Mouse (Mus musculus) layer of hippocampus, adult 18-20 months (tissue): Measurements from ENCODE around the gene Pigx. TPM values are rescaled to one million over a fixed set of nuclear protein-coding genes. Genes with fewer than 3 reads are reported as not detected.

Source experiments
- DNase-seq, 2 experiments: peaks; one replicate each; pipeline ENCODE4 v3.0.0; 2022; ENCODE audit warnings: low spot score in 2 of 2
- total RNA-seq, 2 experiments: library from RNA; stranded (reverse); gene quantifications; 2 replicates each; pipeline ENCODE4 v1.2.3; 2021

Pigx gene
- total RNA-seq, 2 experiments from 2014 or later, result 23.4 to 25.2 TPM

DNA sequence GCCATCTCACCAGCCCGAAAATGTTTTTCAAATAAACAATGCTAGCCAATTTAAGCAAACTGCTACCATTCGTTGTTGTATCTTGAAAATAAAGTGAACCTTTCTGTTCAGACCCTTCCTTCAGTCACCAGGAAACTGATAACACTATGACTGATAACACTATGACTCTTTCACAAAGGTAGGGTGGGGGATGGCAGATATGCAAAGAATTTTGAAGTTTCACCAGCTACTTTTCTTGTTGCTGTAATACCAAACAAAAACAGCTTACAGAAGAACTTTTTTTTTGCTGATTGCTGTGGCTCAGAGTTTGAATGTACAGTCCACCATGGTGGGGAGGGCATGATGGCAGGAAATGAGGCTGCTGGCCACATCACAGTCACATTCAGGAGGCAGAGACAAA, 37.3 kb downstream of the Pigx start:
- DNase-seq, result no peak

DNA sequence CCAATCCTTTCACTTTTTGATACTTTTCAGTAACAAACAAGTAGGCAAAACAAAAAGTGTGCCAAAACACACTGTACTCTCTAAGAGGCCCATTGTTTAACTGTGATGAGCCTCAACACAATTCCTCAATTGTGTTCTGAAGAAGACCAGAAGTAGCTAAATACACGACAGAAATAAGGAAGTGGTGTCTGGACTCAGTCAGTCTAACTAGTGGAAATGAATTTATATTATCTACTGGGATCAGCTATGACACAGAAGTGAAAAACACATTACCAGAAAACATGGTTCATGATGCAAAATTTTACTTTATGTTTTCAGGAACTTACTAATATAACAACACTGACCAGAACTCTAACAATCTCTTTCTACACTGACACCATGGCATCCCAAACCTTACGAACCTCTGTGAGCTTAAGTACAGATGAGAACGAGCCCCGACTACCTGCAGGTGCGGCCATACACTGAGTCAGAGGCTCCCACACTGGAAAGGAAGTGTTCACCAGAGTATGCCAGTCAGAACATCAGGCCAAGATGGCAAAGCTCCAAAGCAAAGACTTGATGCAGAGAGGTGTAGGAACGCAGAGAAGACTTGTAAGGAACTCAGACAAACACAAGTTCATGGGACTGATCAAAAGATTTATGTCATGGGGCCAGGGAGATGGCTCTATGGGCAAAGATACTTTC, 39.6 kb downstream of the Pigx start:
- DNase-seq, result no peak

DNA sequence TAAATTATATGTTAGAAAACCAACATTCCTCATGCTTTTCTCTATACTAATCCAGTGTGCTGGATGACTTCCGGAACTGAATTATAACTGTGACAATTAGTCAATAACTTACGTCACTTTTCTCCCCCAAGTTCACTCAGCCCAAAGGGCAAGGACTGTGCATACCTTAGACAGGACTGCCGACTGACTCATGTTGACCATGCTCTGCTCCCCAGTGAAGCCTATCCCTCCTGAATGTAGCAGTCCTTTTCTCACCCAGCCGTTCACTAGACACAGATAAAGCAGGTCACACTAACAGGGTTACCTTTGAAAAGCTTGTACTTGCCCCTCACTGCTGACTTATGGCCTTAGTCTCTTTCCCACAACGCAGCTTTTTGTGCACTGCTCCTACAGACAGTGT, 40.7 kb downstream of the Pigx start:
- no peak for DNase-seq

DNA sequence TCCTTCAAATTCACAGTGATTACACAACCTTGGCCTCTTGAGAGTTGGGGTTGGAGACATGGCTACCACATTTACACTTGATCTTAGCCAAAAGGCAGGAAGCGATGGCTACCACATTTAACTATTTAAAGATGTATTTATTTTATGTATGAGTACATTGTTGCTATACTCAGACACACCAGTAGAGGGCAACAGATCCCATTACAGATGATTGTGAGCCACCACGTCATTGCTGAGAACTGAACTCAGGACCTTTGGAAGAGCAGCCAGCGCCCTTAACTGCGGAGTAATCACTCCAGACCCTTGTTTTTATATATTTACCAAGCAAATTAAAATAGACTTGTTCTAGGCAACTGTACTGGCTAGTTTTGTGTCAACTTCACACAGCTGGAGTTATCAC, 57.2 kb downstream of the Pigx start:
- DNase-seq, result no peak

Other genes starting within 250 kb of the Pigx start
- under 1 TPM; 0.08 to 0.22 TPM for gene Meltf, start 220.9 kb downstream of the Pigx start, total RNA-seq
- 10 to 100 TPM; 19.4 to 23.3 TPM for gene Pigz, start 165.9 kb downstream of the Pigx start, total RNA-seq
- gene 0610012G03Rik, start 151.2 kb downstream of the Pigx start, total RNA-seq, result 10 to 100 TPM; 41.2 to 41.5 TPM
- 10 to 100 TPM; 51.4 to 53.4 TPM for gene Ncbp2, start 151.2 kb downstream of the Pigx start, total RNA-seq
- 10 to 100 TPM; 37.7 to 39.0 TPM for gene Senp5, start 96.5 kb downstream of the Pigx start, total RNA-seq
- gene Pak2, start 20.4 kb downstream of the Pigx start, total RNA-seq, result 10 to 100 TPM; 28.7 to 29.8 TPM
- gene Cep19, start 60 bp upstream of the Pigx start, total RNA-seq, result 10 to 100 TPM; 65.8 to 66.3 TPM
- 10 to 100 TPM; 10.1 to 12.4 TPM for gene Nrros, start 65.9 kb upstream of the Pigx start, total RNA-seq
- not detected for gene Bex6, start 80.1 kb upstream of the Pigx start, total RNA-seq
- 10 to 100 TPM; 46.3 to 47.5 TPM for gene Fbxo45, start 147.4 kb upstream of the Pigx start, total RNA-seq
- gene Wdr53, start 147.5 kb upstream of the Pigx start, total RNA-seq, result 10 to 100 TPM; 13.2 to 14.0 TPM
- gene Smco1, start 171.7 kb upstream of the Pigx start, total RNA-seq, result under 1 TPM; 0.30 to 0.45 TPM
- gene Rnf168, start 177.7 kb upstream of the Pigx start, total RNA-seq, result 10 to 100 TPM; 26.7 to 30.9 TPM
- 10 to 100 TPM; 46.4 to 52.4 TPM for gene Ubxn7, start 232.5 kb upstream of the Pigx start, total RNA-seq